Mouse (Mus musculus) common myeloid progenitor, adult 5-6 weeks (primary cell): ENCODE measurements around the gene Cradd. TPM values are rescaled to one million over a fixed set of nuclear protein-coding genes. Genes with fewer than 3 reads are reported as not detected.
A peak's percentile ranks its signal among the peaks of the same experiment; 100 is the strongest.

Experiments used
- ATAC-seq: replicated peaks from 2 replicates; pipeline ENCODE4 v1.8.0; 2016; ENCODE audit warnings: low read depth, mild to moderate bottlenecking, moderate TSS enrichment, inconsistent platforms; ENCODE audit not compliant: poor library complexity, severe bottlenecking
- total RNA-seq: library from RNA; stranded (forward); fragments of 200-1000, 187-1606 nt; gene quantifications from 2 replicates; pipeline ENCODE4 v1.2.3, GENCODE M21; 2017

Cradd gene
- total RNA-seq, 1 experiment from 2014 or later: 3.7 TPM

- no peak for ATAC-seq
Measured at GRCm38 (mm10) chr10:95182405-95182804, 141.5 kb downstream of the Cradd start.

DNA sequence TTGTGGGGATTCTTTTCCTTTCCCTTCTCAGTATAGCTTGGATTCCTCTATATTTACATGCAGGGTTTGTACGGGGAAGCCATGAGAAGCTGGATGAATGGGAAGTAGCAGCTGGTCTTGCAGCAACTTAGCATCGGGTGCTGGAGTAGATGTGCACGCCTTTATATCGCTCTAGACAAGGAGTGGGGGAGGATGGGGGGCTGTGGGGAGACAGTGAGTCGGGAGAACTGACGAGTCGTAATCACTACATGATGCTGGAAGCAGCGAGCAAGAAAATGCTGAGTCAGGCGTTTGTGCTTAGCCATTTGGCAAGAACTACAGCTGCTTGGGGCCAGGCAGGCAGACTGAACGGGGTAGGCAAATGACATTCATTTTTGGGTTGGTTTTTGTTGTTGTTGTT, 142.4 kb downstream of the Cradd start:
- ATAC-seq: no peak

GRCm38 (mm10) chr10:95180900-95181299, 143.0 kb downstream of the Cradd start:
- ATAC-seq: peak; percentile 59

DNA sequence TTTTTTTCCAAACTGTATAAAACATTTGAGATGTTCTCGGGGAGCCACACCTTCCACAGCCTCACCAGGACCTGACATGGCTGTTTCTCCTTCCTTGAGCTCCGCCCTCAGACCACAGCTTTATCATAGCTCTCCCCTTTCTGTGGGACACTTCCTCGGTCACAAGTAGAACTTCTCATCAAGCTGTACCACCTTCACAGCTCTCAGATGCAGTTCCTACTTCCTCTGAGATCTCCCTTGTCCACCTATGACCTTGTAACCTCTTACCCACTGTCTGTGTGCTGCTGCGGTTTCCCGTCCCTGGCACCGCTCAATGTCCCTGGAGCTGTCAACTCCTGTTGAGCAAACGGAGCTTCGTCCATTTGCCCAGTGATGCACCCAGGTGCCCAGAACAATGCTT, 143.8 kb downstream of the Cradd start:
- peak; percentile 82 for ATAC-seq

DNA sequence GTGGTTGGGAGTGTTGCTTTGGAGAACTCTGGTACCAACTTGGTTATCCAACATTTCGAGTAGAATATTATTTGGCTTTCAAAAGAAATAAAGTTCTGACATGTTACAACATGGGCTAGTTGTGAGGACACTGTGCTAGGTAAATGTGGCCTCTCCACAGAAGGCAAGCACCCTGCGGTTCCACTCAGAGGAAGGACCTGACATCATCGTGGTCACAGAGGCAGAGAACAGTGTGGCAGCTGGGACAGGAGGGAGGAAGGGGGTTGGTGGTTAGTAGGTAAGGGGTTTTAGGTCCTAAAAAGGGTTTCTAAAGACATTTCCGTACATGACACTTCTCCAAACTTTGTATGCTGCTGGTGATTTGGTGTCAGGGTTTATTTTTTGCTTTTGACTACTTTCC, 145.1 kb downstream of the Cradd start:
- ATAC-seq: peak; percentile 66

DNA sequence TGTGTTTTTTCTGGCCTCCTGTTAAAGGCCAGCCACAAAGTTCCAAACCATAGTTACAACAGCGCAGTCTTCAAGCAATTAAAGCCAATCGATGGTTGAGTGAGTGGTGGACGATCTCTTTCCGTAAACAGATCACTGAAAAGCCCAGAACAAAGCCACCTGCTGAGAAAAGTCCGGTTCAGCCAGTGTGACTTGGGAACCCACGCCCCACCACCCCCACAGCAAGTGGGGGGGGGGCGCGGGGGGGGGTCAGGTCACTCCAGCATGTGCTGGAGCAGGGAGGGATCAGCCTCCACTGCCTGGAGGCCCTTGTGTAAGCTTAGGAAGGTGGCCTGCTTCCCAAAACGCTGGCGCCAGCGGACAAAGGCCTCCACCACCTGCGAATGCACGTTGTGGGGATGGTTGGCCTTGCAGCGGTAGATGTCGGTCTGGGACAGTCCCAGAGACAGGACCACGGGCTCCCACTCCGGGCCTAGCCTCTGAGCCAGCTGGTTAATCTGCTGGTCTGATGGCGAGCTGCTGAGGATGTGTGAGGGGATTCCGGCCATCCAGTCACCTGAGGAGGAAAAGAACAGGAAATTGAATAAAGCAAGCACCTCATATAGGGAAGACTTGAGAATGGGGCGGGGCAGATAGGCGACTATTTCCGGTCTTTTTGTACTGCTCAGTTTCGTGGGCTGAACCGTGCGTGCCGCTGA, 148.4 kb downstream of the Cradd start:
- ATAC-seq: no peak

- no peak for ATAC-seq
Measured at GRCm38 (mm10) chr10:95174260-95174659, 149.7 kb downstream of the Cradd start.

DNA sequence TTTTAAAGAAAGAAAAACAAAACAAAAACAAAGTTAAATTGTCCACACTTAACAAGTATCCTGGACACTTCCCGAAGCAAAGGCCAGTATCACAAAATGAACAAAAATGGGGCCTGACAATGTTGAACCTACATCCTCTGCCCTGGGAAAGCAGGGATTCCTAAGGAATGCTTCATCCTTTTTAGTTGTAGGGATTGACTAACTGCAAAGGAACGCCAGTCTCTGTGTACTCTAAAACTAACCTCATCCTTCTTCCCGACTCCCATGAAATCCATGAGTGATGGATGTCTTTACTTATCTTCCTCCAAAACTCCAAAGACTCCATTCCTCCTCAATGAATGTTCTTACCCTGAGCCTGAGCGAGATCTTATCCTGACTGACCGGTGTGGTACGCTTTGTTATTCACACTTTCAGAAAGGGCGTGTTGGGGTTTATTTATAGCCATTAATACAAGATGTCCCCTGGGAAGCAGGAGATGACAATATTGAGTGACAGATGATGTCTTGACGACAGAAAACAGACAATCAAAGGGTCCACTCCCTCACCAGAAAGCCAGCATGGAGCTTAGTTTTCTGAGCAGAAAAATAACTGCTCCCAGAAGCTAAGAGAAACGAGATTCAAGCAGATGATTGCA, 153.1 kb downstream of the Cradd start:
- no peak for ATAC-seq

DNA sequence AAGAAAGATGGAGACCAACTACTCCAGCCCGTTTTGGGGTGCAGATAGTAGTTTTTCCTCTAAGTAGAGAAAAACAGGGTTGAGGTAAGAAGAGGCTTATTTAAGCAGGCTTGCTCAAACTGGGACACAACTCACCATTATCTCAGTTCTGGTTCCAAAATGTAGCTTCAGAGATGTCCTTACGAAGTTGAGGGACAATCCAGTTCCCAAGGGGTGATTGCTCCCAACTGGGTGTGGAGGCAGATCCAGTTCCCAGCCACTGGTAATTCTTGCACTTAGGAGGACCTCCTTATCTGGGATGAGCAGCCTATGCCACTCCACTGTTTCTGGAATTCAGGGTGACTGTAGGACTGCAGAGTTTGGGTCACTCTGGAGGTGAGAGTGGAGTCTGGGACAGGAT, 159.0 kb downstream of the Cradd start:
- ATAC-seq: no peak

GRCm38 (mm10) chr10:95162691-95163374, 161.1 kb downstream of the Cradd start:
- no peak for ATAC-seq

GRCm38 (mm10) chr10:95159675-95160256, 164.2 kb downstream of the Cradd start:
- no peak for ATAC-seq

- no peak for ATAC-seq
Measured at GRCm38 (mm10) chr10:95156410-95156809, 167.5 kb downstream of the Cradd start.

DNA sequence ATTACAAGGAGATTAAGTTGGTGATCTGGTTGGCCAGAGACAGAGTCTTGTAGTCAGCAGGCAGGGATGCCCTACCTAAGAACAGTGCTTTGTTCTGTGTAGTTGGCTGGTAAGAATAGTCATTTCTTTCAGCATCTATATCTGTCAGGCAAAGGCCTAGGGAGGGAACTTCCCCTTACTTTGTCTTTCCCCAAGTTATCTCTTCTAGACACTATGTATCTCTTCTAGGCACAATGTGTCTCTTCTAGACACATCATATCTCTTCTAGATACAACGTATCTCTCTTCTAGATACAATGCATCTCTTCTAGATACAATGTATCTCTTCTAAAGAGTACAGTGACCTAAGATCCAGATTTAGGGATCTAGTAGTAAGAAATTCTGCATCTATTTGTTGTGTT, 169.3 kb downstream of the Cradd start:
- no peak for ATAC-seq

DNA sequence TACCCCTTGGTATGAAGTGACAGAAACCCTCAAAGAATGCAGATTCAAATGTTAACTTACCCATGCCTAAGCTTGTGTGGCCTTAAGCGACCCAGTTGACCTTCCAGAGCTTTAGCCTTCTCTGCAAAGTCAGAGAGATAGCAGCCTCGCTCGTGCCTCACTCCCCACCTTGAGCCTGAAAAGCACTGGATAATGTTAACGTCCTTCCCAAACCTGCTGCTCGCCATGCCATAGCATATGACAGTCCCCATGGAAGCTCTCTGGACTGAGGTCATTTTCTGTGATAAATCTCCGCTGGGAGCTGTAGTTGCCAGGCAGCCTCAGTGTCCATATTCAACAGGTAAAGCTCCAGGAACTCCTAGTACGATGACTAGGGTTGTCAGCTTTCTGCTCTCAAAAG, 170.7 kb downstream of the Cradd start:
- no peak for ATAC-seq

DNA sequence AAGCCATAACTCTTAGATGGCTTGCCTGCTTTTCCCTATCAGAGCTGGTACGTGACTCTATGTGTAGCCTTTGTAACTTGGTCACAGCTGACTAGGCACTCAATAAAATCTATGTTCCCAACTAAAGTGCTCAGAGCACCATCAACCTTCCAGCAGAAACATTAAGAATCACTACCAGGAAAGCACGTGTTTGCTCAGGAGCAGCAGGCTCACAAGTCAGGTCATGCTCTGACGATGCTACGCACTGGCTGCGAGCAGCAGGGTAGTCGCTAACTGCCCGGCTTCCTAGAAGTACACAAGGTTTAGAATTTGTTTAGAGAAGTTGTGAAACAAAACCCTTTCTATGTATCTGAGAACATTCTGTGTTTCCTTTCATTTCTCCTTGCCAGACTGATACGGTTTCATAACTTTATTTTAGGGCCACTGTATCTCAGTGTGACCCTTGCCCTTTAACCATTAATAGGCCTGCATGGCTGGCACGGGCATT, 171.4 kb downstream of the Cradd start:
- no peak for ATAC-seq

DNA sequence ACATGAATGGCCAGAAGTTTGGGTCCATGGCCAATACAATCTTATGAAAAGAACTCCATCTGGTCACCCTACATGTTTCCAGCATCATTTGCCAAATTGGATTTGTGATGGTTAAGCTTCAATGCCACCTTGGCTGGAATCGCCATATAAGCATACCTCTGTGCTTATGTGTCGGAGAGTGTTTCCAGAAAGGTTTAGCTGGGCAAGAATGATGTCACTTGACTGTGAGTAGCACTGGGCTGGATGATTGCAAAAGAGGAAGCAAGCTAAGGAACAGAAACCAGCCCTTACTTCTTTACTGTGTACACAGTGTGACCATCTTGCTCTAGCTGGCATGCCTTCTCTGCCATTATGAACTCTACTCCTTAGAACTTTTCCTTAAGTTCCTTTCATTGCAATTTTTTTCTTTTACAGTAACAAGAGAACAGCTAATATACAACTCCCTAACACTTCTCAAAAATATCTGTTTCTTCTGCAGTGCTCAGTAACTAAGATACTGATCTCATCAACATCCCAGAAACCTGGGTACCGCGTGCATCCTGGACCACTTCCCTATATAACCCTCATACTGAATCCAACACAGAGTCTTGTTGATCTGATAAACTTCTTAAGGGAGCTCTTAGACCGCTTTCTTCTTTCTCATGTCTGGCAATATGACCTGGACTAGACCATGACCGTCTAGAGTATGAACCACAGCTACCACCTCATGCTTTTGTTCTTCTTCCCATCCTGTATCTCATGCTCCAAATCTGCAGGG, 172.7 kb downstream of the Cradd start:
- peak; percentile 87 for ATAC-seq

DNA sequence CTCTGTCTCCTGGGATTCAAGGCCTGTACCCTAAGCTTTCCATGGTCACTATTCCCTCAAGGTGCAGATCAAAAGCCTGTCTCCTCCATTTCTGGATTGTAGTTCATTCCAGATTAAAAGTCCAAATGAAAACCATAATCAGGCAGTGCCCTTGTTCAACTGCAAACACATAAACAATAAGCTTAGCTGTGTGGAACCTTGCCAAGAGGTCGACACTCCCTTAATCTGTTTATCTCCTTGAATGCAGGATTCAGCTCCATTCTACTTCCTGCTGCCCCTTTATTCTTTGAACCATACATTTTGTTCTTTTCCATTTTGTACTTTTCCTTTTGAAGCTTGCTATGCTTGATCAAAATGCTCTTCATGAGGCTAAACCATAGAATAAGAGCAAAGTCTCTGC, 174.3 kb downstream of the Cradd start:
- no peak for ATAC-seq

DNA sequence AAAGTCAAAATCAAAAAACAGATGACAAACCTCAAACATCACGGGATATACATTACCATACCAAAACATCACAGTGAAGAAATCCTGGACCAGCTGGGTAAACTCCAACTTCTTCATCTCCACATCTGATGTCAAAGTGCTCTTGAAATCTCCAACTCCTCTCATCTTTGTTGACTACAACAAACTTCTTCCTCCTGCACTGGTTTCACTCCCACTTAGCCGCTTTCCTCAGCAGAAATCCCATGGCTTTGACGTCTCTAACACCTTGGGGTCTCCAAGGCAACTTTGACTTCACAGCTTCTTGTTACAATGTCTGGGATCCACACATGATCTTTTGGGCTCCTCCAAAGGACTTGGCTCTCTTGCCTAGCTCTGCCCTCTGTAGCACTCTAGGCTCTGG, 175.3 kb downstream of the Cradd start:
- ATAC-seq: no peak

DNA sequence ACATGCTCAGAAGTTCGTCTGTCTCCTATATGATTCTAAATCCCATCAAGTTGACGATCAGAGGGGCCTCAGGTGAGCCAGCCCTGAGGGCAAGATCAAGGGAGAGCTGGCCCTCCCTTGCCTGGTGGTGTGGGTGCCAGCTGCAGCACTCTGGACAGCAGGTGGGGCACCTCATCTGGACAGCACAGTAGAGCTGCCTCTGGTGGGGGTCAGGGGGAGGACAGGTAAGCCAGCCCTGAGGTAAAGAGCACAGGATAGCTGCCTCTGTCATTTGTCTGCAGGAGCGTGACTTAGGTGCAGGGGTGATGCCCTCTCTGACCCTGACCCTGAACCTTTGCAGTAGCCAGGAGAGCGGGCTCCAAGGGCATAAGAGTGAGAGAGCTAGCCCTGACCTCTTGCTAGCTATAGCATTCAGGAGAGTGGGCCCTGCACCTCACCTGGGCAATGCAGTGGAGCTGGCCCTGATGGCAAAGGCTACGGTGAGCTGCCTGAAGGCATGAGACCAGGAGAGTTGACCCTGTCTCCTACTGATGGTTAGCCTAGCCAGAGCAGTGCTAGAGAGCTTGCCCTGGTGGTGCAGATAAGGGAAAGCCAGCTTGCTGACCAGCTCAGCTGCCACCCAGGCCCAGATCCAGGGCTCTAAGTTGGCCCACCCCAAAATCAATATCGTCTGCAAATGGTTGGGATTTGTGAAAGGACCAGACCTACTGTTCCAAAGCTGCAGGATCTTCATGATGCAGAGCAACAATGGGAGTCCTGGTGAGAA, 176.6 kb downstream of the Cradd start:
- ATAC-seq: no peak
